Mouse (Mus musculus) megakaryocyte, embryonic 14.5 days (primary cell): ENCODE data around the gene Mzf1.

ENCODE experiments used
- FLI1 ChIP-seq: IDR thresholded peaks from 2 replicates; pipeline ENCODE4 v1.6.1; 2012; ENCODE audit warnings: low read length, inconsistent platforms, mixed read lengths
- GATA1 ChIP-seq: IDR thresholded peaks from 3 replicates; pipeline ENCODE4 v1.6.1; 2012; ENCODE audit warnings: mixed read lengths, low read length, inconsistent platforms, borderline replicate concordance

GRCm38 (mm10) chr7:13036806-13037205 lies 17.8 kb downstream of the Mzf1 start:
- TF ChIP-seq GATA1: no peak
- TF ChIP-seq FLI1: no peak
